Mouse (Mus musculus) cerebellum, adult (tissue): ENCODE measurements around the gene Gm17019.
"Not testable (repeated sequence)": the region's sequence is repeated elsewhere in the genome, so short reads cannot be mapped to it uniquely, and the experiment has no call there.

Experiments used
- ATAC-seq: cut with Nextera tagmentation; 2 replicates; pipeline ENCODE4 v1.9.2; 2017; ENCODE audit warnings: mild to moderate bottlenecking, moderate library complexity, mixed read lengths; ENCODE audit not compliant: insufficient number of reproducible peaks, low FRiP score, low TSS enrichment

Gene Gm17019

DNA sequence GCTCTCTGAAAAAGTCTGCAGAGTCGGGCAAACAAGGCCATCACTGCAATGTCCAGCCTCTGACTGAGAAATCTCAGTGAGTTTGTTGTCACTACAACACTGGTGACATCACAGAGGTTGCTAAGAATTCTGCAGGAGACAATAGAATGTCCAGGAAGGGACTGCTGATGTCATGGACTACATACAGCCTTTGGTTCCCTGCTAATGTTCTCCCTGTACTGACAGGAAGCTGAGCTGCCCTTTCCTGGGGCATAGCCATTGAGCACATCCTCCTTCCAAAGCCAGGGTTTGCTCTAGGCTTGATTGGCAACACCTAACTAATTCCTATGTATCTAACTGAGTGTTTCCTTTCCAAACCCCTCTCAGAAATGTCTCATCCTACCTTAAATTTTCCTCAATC lies at the start of gene Gm17019:
Gm17019 (minus strand) TSS at position 101 of the 400 bp plus-strand sequence.
- not testable (repeated sequence) for ATAC-seq

DNA sequence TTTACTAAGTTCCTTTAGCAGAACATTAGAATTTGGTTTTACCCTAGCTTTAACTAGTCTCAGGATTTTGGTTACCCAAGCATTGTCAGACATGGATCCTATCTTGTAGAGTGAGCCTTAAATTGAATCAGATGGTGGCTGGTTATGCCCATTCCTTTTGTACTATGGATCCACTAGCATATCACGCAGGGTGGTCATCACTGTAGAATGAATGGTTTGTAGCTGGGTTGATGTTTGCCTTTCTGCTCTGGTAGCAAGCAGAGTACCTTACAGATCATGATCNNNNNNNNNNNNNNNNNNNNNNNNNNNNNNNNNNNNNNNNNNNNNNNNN lies 29.6 kb upstream of the Gm17019 start:
- ATAC-seq: not testable (repeated sequence)

DNA sequence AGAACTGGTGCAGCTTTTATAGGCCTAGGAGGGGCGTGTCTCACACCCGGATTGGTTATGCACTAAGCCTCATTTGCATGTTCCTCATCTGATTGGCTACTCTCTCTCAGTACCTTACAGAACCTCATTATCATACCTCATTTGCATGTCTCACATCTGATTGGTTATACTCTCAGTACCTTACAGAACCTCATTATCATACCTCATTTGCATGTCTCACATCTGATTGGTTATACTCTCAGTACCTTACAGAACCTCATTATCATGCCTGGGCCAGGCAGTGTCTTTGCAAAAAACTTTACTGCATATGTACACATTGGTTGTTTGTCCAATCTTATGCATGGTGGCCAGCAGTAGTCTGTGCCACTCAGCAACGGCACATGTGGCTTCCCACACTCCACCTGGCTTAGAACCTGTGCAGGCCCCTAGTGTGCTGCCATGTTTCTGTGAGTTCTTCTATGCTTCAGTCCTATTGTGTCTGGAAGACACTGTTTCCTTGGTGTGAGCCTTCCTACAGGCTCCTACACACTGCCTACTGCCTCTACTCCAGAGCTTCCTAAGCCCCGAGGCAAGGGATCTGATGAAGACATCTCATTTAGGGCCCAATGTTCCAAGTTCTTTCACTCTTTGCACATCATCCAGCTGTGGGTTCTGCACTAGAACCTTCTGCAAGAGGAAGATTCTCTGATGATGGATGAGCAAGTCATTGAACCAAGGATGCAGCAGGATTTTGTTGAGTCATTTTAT lies 29.0 kb upstream of the Gm17019 start:
- ATAC-seq: peak; percentile 78; the same call in 1 of the 2 replicates

DNA sequence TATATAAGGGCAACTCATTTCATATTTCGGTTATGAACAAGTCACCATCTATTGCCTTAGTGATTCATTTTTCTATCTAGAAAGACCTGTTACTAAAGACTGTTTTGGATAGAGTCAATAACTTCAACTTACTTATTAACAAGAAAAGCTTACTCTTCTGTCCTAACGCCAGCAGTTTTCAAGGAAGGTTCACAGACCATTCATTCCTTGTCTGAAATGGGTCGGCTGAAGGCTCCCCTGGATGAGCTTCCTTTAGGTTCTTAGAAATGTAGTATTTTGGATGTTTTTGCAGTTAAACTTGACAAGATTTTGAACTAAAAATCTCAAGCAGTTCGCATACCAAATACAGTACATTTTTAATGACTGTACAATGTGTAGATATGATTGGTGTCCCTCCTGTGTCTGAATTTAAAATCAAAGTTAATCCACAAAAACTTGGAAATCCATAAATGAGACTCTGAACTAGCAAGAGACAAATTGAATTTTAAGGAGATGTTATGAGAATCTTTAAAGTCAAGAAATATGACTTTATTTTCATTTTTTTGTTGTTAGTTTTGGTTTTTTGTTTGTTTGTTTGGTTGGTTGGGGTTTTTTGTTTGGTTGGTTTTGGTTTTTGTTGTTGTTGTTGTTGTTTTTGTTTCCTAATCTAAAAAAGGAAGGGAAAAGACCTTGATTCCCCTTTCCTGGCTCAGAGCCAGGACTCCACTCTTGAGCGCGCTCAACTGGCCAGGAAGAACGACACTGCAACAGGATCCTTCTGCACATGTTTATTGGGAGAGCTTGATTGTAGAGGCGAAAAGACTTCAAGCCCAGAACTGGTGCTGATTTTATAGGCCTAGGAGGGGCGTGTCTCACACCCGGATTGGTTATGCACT lies 21.6 kb upstream of the Gm17019 start:
- ATAC-seq: not testable (repeated sequence)

DNA sequence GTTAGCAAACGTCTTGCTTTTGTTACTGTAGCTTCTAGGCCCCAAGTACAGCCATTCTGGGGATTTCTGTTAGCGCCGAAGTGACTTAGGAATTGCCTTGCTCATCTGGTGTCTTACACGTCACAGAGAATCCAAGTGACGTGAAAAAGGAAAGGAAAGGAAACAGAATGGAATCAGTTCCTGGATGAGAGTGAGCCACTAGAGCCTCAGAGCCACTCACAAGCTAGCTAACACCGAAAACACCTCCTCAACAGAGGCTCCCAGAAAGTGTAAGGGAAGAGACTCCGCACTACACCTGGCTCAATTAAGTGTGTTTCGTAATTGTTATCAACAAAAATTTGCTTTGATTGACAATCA lies 20.8 kb upstream of the Gm17019 start:
- ATAC-seq: peak; percentile 56; the same call in 1 of the 2 replicates

DNA sequence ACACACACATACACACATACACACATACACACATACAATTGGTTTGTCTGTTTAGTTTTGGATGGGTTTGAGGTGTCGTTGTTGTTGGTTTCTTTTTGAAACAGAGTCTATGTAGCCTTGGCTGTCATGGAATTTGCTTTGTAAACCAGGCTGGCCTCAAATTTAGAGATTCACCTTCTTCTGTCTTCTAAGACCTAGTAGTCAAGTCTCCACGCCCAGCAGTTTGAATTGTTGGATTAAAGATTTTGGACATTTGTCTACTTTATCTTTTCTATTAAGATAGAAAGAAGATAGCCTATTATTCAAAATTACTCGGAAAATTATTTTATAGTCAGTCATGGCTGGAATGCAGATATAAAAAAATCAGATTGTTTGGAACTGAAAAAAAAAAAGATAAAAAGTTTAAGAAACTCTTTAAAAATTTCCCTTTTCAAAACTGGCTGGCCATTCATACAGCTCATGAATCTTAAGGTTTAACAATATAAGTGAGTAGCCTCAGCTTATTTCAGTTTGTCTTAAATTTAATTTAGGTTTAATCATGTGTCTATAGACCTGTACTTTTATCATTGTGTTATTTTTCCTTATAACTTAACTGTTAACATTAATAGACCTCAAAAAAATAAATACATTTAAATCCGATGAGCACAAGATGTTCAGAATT lies 20.3 kb upstream of the Gm17019 start:
- ATAC-seq: peak; percentile 49; the same call in 1 of the 2 replicates

DNA sequence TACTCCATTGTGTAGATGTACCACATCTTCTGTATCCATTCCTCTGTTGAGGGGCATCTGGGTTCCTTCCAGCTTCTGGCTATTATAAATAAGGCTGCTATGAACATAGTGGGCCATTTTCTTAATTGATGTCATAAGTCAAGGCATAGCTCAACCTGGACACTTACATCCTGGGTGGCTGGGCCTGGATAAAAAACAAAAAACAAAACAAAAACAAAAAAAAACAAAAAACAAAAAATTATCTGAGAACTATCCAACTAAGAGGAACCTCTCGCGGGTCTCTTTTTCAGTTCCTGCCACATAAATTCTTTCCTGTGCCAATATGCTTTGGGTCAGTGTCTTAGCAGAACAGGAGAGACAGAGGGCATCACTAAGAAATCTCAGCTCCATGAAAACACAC lies 18.0 kb upstream of the Gm17019 start:
- ATAC-seq: not testable (repeated sequence)

DNA sequence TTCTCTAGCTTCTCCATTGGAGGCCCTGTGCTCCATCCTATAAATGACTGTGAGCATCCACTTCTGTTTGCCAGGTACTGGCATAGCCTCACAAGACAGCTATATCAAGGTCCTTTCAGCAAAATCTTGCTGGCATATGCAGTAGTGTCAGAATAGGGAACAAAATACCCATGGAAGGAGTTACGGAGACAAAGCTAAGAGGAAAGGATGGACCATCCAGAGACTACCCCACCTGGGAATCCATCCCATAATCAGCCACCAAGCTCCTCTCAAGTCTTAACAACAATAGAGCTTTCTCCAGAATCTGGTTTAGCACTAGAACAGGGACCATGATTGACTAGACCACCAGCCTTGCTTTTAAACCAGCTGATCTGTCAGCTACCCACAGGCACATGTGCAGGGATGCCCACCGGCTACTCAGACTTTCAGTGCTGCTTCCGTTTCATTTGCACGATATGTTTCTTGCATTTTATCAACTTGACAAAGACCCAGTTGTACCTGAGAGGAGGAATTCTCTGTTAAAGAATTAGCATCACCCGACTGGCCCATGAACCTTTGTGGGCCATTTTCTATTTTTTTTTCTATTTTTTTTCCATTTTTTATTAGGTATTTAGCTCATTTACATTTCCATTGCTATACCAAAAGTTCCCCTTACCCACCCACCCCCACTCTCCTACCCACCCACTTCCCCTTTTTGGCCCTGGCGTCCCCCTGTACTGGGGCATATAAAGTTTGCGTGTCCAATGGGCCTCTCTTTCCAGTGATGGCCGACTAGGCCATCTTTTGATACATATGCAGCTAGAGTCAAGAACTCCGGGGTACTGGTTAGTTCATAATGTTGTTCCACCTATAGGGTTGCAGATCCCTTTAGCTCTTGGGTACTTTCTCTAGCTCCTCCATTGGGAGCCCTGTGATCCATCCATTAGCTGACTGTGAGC lies 12.3 kb upstream of the Gm17019 start:
- ATAC-seq: not testable (repeated sequence)

DNA sequence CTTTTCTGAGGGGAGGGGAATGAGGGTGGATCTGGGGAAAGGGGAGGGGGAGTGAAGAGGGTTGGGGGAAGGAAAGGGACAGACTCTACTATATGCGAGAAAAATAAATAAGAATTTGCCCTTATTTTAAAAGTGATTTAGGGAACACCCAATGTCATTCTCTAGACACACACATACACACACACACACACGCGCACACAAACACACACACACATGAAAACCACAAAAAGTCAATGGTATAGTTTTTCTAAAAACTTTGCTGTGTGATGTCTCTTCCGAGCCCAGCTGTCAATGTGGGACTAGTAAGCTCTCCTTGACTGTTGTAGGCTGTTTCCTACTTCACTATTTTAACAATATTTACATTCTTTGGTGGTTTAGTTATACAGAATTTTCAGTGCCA lies 8.0 kb upstream of the Gm17019 start:
- ATAC-seq: not testable (repeated sequence)

DNA sequence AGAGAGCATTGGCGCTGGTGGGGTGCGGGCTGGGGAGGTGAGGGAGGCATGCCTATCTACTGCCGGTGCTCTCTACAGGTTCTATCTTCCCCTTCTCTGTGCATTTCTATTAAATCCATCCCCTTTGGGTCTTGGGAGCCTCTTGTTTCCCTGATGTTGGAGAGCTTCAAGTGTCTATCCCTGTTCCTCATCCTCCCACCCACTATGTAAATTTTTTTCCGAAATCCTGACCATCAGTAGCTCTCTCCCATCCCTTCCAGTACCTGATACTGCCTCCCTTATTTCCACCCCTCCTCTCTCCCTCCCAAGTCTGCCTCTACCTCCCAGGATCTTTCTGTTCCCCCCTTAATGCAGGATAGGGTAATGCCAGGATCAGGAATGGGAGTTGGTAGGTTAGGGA lies 7.2 kb upstream of the Gm17019 start:
- ATAC-seq: peak; percentile 89

DNA sequence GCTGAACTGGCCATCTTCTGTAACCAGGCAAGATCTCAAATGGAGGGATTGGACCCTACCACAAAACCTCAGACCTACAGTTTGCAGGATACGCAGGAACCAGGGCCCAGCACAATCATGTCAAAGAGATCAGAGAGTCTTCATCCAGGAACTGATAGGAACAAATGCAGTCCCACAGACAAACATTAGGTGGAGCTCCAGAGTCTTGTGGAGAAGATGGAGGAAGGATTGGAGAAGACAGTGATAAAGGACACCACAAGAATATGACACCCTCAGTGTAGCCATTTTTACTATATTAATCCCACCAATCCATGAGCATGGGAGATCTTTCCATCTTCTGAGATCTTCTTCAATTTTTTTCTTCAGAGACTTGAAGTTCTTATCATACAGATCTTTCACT lies 8.5 kb downstream of the Gm17019 start:
- ATAC-seq: not testable (repeated sequence)

DNA sequence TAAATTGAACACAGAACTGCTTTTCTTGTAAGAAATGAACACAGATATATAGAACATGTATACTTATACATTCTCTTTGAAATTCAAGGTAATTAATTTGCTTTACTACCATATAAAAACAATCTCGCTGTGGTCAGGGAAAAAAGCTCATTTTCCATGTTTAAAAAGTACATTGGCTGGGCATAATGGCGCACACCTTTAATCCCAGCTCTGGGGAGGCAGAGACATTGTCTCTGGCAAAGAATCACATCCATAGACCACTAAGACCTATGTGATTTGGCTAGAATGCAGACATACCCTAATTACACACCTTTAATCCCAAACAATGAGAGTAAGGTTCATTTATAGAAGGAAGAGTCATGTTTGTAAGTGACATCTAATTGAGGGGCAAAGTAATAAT lies 12.7 kb downstream of the Gm17019 start:
- ATAC-seq: not testable (repeated sequence)

DNA sequence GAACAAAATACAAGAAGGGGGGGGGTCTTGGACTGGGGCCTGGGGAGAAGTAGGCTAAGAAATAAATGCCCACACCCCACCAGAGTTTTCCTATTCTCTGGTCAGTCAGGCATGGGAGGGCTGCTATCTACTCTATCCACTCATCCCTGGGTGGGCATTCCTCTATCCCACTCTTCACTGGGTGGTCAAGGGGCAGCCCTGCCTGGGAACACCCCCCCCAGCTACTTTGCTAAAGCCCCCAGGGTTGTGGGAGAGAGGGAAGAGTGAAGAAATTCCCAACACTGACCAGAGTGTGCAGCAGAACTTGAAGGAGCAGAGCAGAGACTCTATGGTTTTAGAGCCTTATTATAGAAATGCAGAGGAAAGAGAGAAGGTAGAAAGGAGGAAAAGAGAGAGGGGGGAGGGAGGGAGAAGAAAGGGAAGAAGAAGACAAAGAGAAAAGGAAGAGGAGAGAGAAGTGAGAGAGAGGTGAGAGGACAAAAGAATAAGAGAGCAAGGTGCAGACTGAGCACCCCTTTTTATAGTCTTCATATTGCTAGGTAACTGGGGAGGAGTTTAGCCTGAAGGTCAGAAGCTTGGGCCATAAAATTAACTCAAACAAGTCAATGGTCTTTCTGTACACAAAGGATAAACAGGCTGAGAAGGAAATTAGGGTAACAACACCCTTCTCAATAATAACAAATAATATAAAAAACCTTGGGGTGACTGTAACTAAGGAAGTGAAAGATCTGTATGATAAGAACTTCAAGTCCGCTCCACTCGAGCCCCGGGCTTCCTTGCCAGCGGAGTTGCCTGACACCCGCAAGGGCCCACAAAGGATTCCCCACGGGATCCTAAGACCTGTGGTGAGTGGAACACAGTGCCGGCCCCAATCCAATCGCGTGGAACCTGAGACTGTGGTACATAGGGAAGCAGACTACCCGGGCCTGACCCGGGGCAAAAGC lies 21.9 kb downstream of the Gm17019 start:
- not testable (repeated sequence) for ATAC-seq

DNA sequence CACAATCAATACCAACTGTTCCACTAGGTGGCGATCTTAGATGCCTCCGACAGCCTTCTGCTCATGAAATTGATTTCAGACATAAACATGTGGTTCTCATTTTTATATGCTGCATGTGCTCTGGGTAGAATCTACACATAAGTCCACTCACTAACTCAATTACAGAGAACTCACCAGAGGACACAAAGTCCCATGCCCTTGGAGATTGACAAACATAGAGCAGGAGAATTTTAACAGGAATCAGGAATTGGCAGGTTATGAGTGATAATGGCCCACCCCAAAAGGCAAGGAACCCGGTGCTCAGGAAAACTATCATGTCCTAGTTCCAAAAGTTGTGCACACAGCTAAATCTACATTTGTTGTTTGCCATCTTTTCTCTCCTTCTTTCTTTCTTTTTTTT lies 25.9 kb downstream of the Gm17019 start:
- ATAC-seq: not testable (repeated sequence)

DNA sequence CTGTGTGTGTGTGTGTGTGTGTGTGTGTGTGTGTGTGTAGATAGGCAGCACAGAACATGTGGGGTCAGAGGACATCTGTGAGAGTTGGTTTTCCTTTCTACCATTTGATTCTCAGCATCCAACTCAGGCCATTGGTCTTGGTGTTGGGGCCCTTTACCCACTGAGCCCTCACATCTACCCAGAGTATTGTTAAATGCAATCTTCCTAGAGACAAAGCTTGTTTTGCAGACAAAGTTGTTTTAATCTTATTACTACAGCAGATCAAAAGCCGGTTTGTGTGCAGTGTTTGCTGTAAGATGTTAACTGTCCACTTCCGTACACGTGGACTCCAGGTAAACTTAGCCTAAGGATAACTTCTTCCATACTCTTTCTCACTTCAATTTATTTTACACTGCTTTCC lies 26.5 kb downstream of the Gm17019 start:
- not testable (repeated sequence) for ATAC-seq

DNA sequence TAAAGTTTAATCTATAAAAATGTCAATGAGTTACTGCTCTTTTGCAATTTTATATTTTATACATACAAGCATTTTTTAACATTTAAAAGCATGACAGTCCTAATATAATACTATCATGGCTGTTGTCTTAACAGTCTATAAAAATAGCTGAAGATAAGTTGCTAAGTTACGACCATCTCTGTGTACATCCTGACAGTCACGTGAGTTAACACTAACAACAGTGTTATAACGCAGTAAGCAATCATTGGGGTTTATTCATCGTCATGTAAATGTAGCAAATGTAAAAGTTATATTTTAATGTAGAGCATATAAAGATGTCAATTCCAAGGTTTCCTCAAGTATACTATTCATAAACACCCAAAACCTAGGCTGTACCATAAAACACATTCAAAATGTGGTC lies 27.2 kb downstream of the Gm17019 start:
- 0 out of 2 replicates have a peak, but pooled peaks have one; percentile 62 for ATAC-seq

DNA sequence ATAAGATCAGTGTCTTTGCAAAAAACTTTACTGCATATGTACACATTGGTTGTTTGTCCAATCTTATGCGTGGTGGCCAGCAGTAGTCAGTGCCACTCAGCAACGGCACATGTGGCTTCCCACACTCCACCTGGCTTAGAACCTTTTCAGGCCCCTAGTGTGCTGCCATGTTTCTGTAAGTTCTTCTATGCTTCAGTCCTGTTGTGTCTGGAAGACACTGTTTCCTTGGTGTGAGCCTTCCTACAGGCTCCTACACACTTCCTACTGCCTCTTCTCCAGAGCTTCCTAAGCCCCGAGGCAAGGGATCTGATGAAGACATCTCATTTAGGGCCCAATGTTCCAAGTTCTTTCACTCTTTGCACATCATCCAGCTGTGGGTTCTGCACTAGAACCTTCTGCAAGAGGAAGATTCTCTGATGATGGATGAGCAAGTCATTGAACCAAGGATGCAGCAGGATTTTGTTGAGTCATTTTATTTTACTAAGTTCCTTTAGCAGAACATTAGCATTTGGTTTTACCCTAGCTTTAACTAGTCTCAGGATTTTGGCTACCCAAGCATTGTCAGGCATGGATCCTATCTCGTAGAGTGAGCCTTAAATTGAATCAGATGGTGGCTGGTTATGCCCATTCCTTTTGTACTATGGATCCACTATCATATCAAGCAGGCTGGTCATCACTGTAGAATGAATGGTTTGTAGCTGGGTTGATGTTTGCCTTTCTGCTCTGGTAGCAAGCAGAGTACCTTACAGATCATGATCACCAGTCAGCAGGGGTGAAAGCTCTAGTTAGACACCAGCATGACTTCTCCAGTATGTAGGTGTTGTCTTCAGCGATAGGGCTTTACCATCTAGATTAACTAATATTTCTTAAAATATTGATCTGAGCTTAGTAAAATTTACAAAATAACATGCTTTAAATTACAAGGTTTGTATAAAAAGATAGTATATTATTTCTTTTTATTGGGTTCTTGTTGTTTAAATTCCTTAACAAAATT lies 27.9 kb downstream of the Gm17019 start:
- peak; percentile 84 for ATAC-seq

DNA sequence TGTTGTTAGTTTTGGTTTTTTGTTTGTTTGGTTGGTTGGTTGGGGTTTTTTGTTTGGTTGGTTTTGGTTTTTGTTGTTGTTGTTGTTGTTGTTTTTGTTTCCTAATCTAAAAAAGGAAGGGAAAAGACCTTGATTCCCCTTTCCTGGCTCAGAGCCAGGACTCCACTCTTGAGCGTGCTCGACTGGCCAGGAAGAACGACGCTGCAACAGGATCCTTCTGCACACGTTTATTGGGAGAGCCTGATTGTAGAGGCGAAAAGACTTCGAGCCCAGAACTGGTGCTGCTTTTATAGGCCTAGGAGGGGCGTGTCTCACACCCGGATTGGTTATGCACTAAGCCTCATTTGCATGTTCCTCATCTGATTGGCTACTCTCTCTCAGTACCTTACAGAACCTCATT lies 34.7 kb downstream of the Gm17019 start:
- not testable (repeated sequence) for ATAC-seq
